Mouse (Mus musculus) natural killer cell, adult 2 months (primary cell): ENCODE measurements around the gene Prkce.
A peak's percentile ranks its signal among the peaks of the same experiment; 100 is the strongest.
"Not testable (repeated sequence)": the region's sequence is repeated elsewhere in the genome, so short reads cannot be mapped to it uniquely, and the experiment has no call there.

ENCODE experiments used
- DNase-seq, 2 experiments: peaks; one replicate each; pipeline ENCODE4 v3.0.0; 2022; ENCODE audit warnings: low spot score in 2 of 2

The Prkce gene

DNA sequence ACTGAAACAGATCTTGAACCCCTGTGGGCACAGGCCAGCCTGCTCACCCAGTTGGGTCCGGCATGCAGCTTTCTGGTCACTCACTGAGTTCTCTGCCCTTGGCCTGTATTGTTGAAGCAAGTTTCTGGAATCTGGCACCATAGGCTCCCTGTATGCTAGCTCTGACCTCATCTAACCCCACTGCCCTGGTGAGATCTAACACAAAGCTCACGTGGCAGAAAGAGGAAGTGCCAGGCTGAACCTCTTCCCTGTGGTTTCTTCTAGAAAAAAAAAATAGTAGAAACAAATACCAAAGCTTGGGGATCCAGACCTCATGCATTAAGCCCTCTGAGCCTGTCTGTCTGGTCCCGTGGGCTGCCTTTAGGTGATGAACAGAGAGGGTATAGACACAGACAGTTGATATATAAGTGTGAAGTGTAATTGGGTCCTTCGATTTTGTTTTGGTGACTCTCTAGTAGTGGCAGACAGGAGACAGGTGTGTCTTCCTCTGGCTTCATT lies 279.6 kb downstream of the Prkce start:
- DNase-seq = peak; percentile 55 to 77

DNA sequence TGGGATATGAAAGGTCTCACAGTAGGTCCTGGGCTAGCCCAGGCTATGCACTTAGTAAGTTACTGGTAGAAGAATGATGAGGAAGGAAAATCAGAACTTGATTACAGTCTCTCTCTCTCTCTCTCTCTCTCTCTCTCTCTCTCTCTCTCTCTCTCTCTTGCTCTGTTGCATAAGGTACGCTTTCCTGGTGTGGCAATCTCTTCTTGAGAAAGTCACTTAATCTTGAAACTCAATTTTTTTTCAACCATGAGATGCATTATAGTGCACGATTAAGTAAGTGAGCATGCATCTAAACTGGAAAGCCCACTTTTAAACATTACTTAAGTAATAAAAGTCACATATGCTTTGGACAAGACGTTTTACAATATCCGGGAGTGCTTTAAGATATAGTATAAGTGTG lies 285.3 kb downstream of the Prkce start:
- no peak for DNase-seq

DNA sequence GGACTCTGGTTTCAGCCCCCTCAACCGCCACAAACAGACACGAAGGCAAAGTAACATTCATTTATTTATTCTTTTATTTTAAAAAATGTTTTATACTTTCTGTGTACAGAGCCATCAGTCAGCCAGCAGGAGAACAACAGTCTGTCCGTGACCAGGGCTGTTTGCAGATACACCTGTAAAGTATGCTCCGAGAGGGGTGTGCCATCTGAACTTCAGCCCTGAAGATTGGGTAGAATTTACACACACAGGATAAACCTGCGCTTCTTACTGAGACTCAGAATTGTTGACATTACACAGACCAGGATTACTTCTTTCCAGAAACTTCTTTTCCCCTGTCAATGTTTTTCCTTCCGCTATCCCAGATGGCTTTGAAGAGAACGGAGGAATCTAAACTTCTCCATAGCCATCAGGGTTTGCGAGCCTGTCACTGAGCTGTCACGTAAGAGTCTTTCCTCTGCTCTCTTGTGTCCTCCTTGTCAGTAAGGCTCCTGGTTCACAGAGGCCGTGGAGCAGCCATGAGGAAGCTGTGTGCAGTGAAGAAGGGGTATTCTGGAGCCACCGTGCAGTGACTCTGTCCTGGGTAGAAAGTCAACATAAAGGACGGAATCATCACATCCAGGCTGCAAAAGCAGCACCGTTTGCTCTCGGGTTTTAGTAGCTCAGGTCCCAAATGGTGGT lies 286.2 kb downstream of the Prkce start:
- no peak for DNase-seq

DNA sequence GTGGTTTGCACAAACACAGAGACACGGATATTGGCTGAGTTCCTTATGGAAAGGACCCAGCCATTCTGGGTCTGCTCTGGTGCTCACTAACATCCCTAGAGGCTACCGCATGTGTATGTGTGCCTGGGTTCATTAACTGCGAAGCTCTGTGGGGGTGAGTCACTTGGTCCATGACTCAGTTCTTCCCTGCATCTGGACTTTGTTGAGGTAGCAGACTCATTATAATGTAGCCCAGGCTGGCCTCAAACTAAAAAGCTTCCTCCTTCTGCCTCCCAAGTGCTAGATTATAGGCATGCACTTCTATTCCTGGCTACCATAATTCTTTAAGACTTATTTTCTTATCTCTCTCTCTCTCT lies 286.7 kb downstream of the Prkce start:
- DNase-seq = no peak

DNA sequence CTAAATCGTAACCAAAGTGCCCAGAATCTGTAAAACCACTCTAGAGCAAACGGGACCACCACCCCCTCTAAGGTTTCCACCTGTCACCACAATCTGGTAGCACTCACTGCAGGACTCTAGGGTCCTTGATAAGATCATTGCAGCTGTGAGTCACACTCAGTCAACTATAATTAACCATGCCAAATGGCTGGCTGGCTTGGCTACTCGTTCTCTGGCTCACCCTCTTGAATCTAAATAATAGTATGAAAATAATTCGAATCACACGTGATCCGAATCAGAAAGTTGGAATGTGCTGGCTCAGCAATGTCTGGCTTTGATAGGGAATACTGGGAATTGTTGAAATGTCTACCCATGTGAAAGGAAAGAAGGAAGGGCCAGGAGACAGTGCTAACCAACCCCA lies 288.9 kb downstream of the Prkce start:
- no peak for DNase-seq

DNA sequence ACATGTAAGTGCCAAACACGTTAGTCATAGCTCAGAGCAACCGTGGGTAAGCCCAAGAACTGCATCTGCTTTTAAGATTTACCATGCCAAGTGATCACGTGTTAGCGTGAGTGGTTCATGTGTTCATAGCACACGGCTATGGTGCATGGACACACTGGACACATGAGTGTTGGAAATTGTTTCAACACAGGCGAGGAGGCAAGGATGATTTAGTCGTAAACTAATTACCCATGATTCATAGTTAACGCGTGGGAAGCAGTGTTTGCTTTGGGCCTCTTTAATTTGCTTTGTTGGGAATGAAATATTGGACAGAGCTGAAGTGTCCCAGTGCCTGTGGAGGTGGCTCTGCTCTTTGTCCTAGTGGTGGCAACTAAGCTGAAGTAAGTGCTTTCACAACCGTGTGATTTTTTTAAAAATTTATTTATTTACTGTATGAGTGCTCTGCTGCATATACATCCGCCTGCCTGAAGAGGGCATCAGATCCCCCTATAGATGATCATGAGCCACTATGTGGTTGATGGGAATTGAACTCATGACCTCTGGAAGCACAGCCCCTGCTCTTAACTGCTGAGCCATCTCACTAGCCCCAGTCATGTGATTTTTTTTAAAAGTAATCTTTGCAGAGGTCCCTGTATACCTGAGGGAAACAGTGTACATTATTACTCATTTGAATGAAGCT lies 290.9 kb downstream of the Prkce start:
- no peak for DNase-seq

DNA sequence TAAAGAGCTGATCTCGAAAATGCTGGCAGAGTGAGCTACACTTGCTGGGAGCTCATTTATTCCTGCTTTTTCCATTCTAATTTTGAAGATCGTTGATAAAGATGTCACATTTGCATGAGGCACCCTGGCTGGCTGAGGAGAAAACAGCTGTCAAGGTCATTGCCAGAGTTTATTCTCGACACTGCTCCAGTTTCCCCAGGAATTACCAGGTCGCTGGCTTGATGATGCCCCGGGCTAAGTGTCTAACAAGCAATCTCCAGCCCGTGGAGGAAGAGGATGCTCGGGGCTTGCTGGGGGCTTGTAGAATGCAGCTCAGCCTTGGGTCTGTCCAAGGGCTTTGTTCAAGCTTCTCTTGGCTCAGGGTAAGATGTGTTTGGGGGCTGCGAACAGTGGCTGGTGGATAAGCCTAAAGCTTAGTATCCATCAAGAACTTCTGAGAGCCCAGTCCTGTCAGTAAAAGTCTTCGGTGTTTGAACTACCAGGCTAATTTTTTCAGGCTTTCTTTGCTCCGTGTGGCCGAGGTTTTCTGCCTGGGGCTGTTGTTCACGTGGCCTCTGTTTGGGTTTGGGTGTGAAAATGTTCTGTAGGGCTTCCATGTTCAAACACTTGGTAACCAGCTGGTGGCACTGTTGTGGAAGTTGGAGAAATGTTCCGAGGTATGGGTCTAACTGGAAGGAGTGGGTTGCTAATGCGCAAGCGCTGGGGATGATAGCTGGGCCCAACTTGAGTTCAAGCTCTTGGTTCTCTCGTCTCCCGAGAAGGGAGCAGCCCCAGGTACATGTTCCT lies 293.3 kb downstream of the Prkce start:
- no peak for DNase-seq

DNA sequence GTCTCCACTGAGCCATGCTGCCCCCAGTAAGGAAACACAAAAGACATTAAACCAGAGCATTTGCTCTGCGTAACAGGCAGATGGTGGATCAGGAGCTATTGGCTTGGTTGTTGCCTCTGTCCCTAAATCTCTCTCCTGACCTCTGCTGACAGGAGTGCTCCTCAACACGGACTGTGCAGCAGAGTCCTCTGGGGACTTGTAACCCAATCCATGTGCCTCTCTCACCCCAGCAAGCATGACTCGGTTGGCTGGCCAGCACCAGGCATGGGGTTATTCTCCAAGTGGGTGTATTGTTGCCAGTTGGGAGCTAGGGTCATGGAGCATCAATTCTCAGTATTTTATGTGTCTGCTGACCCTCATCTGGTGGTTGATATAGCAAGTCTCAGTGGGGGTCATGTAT lies 295.8 kb downstream of the Prkce start:
- DNase-seq = no peak

DNA sequence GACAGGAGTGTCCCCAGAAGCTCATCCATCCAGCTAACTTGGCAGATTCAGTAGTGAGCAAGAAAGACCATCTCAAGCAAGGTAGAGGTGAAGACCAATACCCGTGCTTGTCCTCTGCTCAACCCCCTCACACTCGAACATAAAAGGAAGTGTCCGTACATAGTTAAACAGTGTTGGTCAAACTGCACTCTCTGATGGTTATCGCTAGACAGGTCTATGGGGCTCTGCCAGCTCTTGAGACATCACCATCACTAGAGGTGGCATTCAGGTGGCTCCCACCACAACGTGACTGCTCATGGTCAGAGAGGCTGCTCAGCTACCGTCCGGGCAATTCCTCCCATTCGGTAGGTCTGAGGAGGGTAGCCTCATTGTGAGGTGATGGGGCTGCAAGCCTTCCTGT lies 296.6 kb downstream of the Prkce start:
- DNase-seq = no peak

DNA sequence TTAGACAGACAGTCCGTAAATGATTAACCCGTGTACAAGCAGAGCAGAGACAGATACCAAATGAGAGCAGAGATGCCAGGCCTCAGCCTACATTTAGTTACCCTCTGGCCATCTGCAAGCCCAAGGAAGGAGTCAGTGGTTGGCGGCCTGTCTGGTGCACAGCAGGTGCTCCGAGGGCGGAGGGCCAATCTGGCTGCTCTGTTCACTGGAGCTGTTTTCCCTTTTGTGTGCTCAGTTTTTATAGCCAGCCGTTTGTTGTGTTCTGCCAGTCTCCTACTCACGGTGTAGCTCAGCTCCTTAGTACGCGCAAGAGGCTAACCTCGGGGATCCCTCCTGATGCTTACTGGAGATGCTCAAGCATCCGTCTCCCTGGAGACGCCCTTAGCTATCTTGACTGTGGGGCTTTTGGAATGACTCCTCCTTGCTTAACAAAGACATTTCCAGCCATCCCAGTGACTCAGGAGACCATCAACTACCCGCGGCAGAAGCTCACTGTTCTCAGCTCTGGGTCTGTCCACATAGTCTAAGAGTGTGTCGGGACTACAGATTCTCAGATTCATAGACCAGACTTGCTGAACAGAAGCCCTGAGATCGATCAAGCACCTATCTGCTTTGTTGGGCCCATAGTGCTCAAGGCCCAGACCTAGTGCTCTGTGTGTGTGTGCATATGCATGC lies 297.2 kb downstream of the Prkce start:
- DNase-seq = no peak

DNA sequence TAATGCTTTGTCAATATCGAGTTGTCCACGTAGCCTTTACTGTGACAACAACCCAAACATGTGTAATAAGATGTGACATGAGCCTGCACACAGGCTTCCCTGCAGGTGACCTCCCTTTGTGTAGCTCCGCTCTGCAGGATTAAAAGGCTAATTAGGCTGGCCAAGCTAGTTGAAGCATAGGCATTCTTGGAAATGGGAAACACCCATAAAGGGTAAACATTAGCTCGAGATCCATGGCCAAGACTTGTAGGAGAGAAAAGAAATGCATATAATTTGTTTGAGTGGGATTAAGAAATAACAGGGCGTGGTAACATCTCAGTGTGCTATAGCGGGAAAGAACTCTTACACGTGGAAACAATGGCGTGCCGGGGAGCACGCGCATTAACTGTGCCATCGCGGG lies 298.3 kb downstream of the Prkce start:
- no peak for DNase-seq

DNA sequence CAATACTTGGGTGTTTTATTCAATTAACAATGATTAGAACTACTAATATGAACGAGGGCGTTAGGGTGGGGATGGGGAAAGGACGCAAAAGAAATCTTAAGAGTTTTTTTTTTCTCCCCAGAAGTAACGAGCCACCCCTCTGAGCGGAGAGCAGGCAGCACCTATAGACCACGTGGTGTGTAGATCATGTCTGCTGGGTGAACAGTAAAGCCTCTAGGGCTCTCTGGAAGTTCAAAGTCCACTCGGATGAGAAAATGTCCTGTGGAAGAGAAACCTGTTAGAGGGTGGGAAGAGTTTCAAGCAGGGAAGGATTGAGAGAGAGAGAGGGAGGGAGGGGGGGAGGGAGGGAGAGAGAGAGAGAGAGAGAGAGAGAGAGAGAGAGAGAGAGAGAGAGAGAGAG lies 298.8 kb downstream of the Prkce start:
- DNase-seq = no peak

DNA sequence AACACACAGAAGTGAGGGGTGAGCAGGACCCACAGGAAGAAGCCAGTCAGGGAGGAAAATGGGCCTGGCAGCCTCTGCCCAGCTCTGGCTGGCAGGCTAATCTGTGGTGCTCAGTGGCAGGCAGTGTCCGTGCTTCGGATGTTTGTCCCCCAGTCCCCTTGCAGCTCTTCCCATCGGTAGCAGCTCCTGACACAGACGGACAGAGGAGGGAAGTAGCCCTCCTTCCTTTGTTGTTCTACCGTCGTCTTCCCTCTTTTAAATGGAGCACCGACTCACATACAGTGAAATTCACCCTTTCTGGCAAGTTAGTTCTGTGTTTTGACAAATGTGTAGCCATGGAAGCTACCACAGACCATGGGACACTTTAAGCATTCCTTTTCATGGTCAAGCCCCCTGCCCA lies 299.3 kb downstream of the Prkce start:
- no peak for DNase-seq

DNA sequence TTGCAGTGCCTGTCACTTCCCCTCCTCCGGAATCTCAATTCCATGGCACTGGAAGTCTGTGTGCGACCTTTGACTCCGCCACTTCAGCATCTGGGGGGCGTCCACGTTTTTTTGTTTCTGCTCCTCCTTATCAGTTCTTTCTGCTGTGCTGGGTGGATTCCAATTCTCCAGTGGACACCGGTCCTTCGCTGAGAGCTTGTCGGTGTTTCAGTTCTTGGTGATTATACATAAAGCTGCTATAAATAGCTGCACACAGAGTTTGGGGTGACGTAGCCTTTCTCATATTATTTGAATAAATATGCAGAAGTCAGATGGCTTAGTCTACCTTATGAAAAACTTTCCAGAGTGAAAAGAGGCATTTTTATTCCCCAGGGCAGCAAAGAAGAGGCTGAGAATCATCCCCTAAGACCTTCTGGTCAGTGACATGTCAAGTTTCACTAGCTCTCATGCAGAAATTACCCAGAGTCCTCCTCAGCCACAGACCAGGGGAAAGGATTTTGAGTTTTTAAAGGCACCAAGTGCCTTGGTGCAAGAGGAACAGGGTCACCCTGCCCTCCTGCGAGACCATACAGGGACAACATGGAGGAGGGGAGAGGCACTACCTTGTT lies 299.8 kb downstream of the Prkce start:
- DNase-seq = peak in 1 of 2 experiments; percentile 41

DNA sequence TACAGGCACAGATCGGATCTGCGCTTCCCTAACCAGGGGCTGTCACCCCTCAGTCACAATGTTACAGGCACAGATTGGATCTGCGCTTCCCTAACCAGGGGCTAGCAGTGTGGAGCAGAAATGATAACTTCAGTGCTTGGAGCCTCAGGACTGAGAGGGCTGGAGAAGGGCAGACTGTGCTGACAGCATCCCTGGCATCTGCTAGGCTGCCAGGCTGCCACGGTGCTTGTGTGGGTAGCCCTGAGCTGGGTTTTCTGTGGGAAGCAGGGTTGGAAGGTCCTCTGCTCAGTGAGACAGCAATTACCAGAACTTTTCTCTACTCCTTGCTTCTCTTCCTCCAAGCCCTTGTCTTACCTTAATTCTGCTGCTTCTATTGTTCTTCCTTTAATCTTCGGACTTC lies 300.4 kb downstream of the Prkce start:
- no peak for DNase-seq

DNA sequence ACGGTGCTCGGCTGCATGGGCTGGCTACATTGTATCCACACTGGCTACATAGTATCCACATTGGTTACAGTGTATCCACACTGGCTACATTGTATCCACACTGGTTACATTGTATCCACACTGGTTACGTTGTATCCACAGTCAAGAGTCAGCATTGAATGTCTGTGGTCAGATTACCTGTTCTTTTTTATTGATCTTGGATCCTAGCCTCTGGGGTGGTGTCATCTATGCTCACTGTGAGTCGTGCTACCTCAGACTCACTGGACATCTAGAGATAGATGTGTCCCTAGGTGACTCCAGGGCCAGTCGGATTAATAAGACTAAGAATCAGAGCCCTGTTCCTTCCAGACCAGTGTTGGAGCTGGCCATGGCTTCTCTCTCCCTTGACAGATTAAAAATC lies 302.6 kb downstream of the Prkce start:
- DNase-seq = no peak

DNA sequence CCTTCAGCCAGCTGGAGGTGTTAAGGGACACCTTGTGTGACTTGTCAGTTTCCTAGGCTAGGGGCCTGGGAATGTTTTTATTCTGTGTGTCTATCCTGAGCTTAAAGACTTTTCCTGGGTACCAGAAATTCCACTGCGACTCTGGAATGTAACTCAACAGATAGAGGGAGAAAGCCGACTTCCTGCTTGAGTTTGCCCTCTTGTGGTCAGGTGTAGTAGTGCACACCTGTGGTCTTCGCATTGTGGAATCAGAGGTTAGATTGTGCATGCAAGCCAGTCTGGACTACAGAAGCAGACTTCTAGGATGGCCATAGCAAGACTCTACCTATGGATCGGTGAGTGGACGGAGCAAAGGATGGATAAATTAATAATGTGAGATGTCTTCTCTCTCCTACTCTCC lies 304.1 kb downstream of the Prkce start:
- peak in 1 of 2 experiments; percentile 52 for DNase-seq

DNA sequence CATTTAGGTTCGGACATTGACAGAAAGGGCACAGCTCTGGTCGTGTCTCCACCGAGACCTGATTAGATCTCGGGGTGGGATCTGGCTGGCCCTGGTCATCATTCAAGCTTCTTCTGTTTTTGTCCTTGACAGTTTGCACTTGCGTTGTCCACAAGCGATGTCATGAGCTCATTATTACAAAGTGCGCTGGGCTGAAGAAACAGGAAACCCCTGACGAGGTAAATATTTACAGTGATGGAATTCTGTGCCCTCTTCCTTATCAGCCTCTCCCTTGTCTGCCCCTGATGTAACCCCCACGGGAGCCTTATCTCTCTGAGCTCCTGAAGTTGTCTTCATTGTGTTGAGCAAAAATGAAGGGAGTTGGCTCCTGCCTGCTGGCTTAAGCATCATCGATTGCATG lies 309.1 kb downstream of the Prkce start:
- no peak for DNase-seq

DNA sequence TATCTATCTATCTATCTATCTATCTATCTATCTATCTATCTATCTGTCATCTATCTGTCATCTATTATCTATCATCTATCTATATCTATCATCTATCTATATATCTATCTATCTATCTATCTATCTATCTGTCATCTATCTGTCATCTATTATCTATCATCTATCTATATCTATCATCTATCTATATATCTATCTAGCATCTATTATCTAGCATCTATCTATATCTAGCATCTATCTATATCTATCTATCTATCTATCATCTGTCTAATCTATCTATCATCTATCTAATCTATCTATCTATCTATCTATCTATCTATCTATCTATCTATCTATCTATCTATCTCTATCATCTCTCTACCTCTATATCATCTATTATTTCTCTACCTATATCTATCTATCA lies 309.8 kb downstream of the Prkce start:
- not testable (repeated sequence) for DNase-seq

DNA sequence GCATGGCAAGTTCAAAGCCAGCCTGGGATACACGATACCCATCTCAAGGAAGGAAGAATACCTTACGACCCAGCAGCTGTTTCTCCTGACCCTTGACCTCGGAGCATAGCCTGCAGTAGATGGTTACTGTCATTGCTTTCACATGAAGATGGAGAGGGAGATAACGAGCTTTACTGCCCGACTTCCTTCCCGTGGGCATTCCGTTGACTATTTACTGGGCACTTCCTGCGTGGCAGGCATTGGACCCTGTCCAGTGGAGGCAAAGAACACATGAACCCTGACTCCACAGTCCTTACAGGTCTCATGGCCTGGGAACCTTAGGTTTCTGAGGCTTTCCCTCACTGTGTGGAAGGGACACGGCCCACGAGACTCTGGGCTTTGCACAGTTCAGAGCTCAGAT lies 311.8 kb downstream of the Prkce start:
- no peak for DNase-seq

DNA sequence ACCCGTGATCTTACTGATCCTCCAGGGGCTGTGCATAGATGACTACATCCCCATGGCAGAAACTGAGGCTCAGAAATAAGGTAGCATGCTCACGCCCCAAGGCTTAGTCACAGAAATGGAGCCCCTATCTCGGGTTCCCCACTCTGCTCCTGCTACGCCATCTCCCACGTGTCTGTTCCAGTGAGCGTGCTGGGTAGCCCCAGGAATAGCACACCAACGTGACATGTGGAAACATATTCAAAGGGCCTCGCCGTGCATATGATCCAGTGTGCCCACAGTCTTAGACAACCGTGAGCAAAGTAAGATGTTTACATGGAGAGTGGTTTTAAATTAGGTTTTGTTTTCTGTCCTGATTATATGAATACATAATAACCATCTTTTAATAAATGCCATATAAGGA lies 315.1 kb downstream of the Prkce start:
- no peak for DNase-seq
